In genomic region chr10:7907151-7907550, GRCm38 (mm10) we compare ENCODE assay signal across 17 mouse cellular contexts.
"Had no signal": no experiment of that assay in that cellular context is flagged by ENCODE, and none has a peak within 500 bp of the region (broad histone marks: within the 10 kb centered on the region; RNA-seq: fewer than 3 reads in every experiment).

No protein-coding gene starts in this region.

- ATAC-seq: lung, postnatal 0 days had no signal

- DNase-seq: kidney, adult 18-20 months; kidney, adult 9 months; kidney, postnatal 14 days; kidney, postnatal 4 days; layer of hippocampus, adult 9-11 months; layer of hippocampus, postnatal 36 days; liver, embryonic 13.5 days; lung, adult 2 months; lung, postnatal 36 days; midbrain, embryonic 14.5 days; retina, postnatal 1 day; right cerebral cortex, postnatal 25 days; spleen, adult 18-20 months; thymus, adult 2 months; thymus, postnatal 14 days; thymus, postnatal 4 days had no signal
